Mouse (Mus musculus) heart, adult 2 months (tissue): ENCODE results near the gene BC067074. TPM values are rescaled to one million over a fixed set of nuclear protein-coding genes. Genes with fewer than 3 reads are reported as not detected.
A peak's percentile ranks its signal among the peaks of the same experiment; 100 is the strongest.

ENCODE experiments used
- DNase-seq, 2 experiments: peaks; one replicate each; pipeline ENCODE4 v3.0.0; 2021
- H3K27ac ChIP-seq: fragments of 200-600 bp; 2 replicates; pipeline ENCODE4 v1.8.1; 2022
- H3K27me3 ChIP-seq: fragments of 200-500 bp; 2 replicates; pipeline ENCODE4 v1.6.1; 2012; ENCODE audit warnings: mild to moderate bottlenecking, low read length, inconsistent platforms, mixed read lengths; ENCODE audit not compliant: control insufficient read depth, insufficient read depth
- H3K36me3 ChIP-seq: fragments of 200-500 bp; 2 replicates; pipeline ENCODE4 v1.6.1; 2012; ENCODE audit warnings: low read length, inconsistent platforms; ENCODE audit not compliant: control insufficient read depth, insufficient read depth
- H3K4me1 ChIP-seq: fragments of 200-500 bp; 2 replicates; pipeline ENCODE4 v1.6.1; 2011; ENCODE audit warnings: low read length; ENCODE audit not compliant: control insufficient read depth, insufficient read depth
- H3K4me3 ChIP-seq: fragments of 200-600 bp; 2 replicates; pipeline ENCODE4 v1.8.1; 2022
- H3K79me2 ChIP-seq: fragments of 200-500 bp; replicated peaks from 2 replicates; pipeline ENCODE4 v1.6.1; 2012; ENCODE audit warnings: mild to moderate bottlenecking, inconsistent platforms, low read length, moderate library complexity, mixed read lengths; ENCODE audit not compliant: control insufficient read depth, insufficient read depth
- H3K9ac ChIP-seq: fragments of 200-500 bp; 2 replicates; pipeline ENCODE4 v1.6.1; 2012; ENCODE audit warnings: low read depth, mild to moderate bottlenecking, control low read depth, inconsistent platforms, low read length, mixed read lengths
- CTCF ChIP-seq: fragments of 200-600 bp; IDR thresholded peaks from 2 replicates; pipeline ENCODE4 v1.8.1; 2022; ENCODE audit warnings: antibody characterized with exemption, mild to moderate bottlenecking, moderate library complexity
- EP300 ChIP-seq: fragments of 200-500 bp; IDR thresholded peaks from 2 replicates; pipeline ENCODE4 v1.6.1; 2011; ENCODE audit warnings: low read depth, low read length, control low read depth; ENCODE audit not compliant: insufficient read depth
- POLR2A ChIP-seq: fragments of 200-500 bp; IDR thresholded peaks from 2 replicates; pipeline ENCODE4 v1.6.1; 2011; ENCODE audit warnings: mild to moderate bottlenecking, low read depth, low read length, control low read depth; ENCODE audit not compliant: insufficient read depth
- WGBS: fragments of 180-500 bp; shearing (Covaris S2); methylation state at CpG from one replicate; pipeline ENCODE4 v1.1.7; 2018; 5-methylcytosine and 5-hydroxymethylcytosine counted together
- intact Hi-C: fragments of 180-260 bp; cut with DNase I; formaldehyde crosslinking; loops from one replicate; pipeline ENCODE4 v1.15.1; 2025
- polyA plus RNA-seq: library from polyadenylated mRNA; depleted of rRNA; stranded (reverse); fragments of >200 nt; gene quantifications from 2 replicates; pipeline ENCODE4 v1.2.3, GENCODE M21; 2012
- total RNA-seq, 2 experiments: library from RNA; stranded (reverse); gene quantifications; 2 replicates each; pipeline ENCODE4 v1.2.3; 2021

The BC067074 gene
- total and polyA plus RNA-seq, 3 experiments: 1.4 to 2.3 (median 2.0) TPM

GRCm38 (mm10) chr13:113403706-113404105, 110.7 kb downstream of the BC067074 start:
- H3K36me3 ChIP-seq: no peaks in the 10 kb centered on the region
- TF ChIP-seq EP300: no peak
- TF ChIP-seq CTCF: no peak
- TF ChIP-seq POLR2A: no peak
- H3K9ac ChIP-seq: no peak overlapping the region
- H3K4me3 ChIP-seq: no peak overlapping the region
- H3K27ac ChIP-seq: no peak overlapping the region
- DNase-seq: no peak
- H3K4me1 ChIP-seq: no peaks in the 10 kb centered on the region
- WGBS: 78% methylated on average over 6 of the region's 6 CpGs
- intact Hi-C loops: no loop called here
- no peaks in the 10 kb centered on the region for H3K27me3 ChIP-seq
- no peaks in the 10 kb centered on the region for H3K79me2 ChIP-seq

GRCm38 (mm10) chr13:113404172-113404571, 111.2 kb downstream of the BC067074 start:
- no peak overlapping the region for H3K27ac ChIP-seq
- H3K79me2 ChIP-seq: no peaks in the 10 kb centered on the region
- DNase-seq: no peak
- intact Hi-C loops: no loop called here
- H3K9ac ChIP-seq: no peak overlapping the region
- no peak overlapping the region for H3K4me3 ChIP-seq
- TF ChIP-seq POLR2A (no peak), EP300 (no peak), CTCF (no peak)
- H3K27me3 ChIP-seq: no peaks in the 10 kb centered on the region
- H3K36me3 ChIP-seq: no peaks in the 10 kb centered on the region
- 71% methylated on average over 2 of the region's 2 CpGs for WGBS
- H3K4me1 ChIP-seq: no peaks in the 10 kb centered on the region

GRCm38 (mm10) chr13:113409941-113410340, 117.0 kb downstream of the BC067074 start:
- H3K27ac ChIP-seq: no peak overlapping the region
- no peak for DNase-seq
- 60% methylated on average over 12 of the region's 12 CpGs for WGBS
- no peaks in the 10 kb centered on the region for H3K36me3 ChIP-seq
- no peak overlapping the region for H3K9ac ChIP-seq
- TF ChIP-seq EP300 (no peak), POLR2A (no peak), CTCF (no peak)
- intact Hi-C loops: no loop called here
- H3K4me3 ChIP-seq: no peak overlapping the region
- peaks cover 1% of the 10 kb centered on the region; the same call in 1 of the 2 replicates for H3K4me1 ChIP-seq
- H3K79me2 ChIP-seq: no peaks in the 10 kb centered on the region
- no peaks in the 10 kb centered on the region for H3K27me3 ChIP-seq

GRCm38 (mm10) chr13:113415527-113415926, 122.6 kb downstream of the BC067074 start:
- 65% methylated on average over 7 of the region's 7 CpGs for WGBS
- Histone ChIP-seq H3K36me3 (no peaks in the 10 kb centered on the region), H3K79me2 (no peaks in the 10 kb centered on the region), H3K9ac (no peak overlapping the region), H3K27ac (no peak overlapping the region), H3K4me3 (no peak overlapping the region), H3K27me3 (no peaks in the 10 kb centered on the region), H3K4me1 (peaks cover 4% of the 10 kb centered on the region)
- TF ChIP-seq CTCF: no peak
- no peak for TF ChIP-seq EP300
- no peak for TF ChIP-seq POLR2A
- intact Hi-C loops: loop anchor here (5.0 kb wide), 1 partner anchor 77 kb away; no protein-coding TSS in a partner anchor
- DNase-seq: no peak

- no peak for DNase-seq
- no peaks in the 10 kb centered on the region for H3K79me2 ChIP-seq
- H3K27ac ChIP-seq: no peak overlapping the region
- no peaks in the 10 kb centered on the region for H3K27me3 ChIP-seq
- H3K36me3 ChIP-seq: no peaks in the 10 kb centered on the region
- no peak overlapping the region for H3K4me3 ChIP-seq
- H3K4me1 ChIP-seq: peaks cover 6% of the 10 kb centered on the region
- H3K9ac ChIP-seq: no peak overlapping the region
- 91% methylated on average over 4 of the region's 4 CpGs for WGBS
- intact Hi-C loops: loop anchor here (5.0 kb wide), 1 partner anchor 75 kb away; no protein-coding TSS in a partner anchor
- TF ChIP-seq POLR2A (no peak), CTCF (no peak), EP300 (no peak)
Observed at GRCm38 (mm10) chr13:113416986-113417385, 124.0 kb downstream of the BC067074 start.

GRCm38 (mm10) chr13:113417757-113418483, 125.0 kb downstream of the BC067074 start:
- DNase-seq: peak; percentile 39 to 68

More at GRCm38 (mm10) chr13:113417757-113418483, 125.0 kb downstream of the BC067074 start:
- Histone ChIP-seq H3K4me1 (peaks cover 6% of the 10 kb centered on the region), H3K27ac (peak overlapping the region; percentile 49), H3K9ac (no peak overlapping the region), H3K79me2 (no peaks in the 10 kb centered on the region), H3K4me3 (no peak overlapping the region), H3K27me3 (no peaks in the 10 kb centered on the region), H3K36me3 (no peaks in the 10 kb centered on the region)
- 33% methylated on average over 9 of the region's 9 CpGs for WGBS
- intact Hi-C loops: loop anchor here (5.0 kb wide), 1 partner anchor 74 kb away; no protein-coding TSS in a partner anchor
- TF ChIP-seq POLR2A (no peak), EP300 (0 out of 2 replicates have a peak, but pooled peaks have one; percentile 37)
